Mouse (Mus musculus): ENCODE measurements at regions not wholly inside any gene's neighbourhood (a gene's known extent, or its start where the extent isn't known, plus 50 kb on each side); places are given as distances from the start of the nearest gene placed in this dataset.

DNA sequence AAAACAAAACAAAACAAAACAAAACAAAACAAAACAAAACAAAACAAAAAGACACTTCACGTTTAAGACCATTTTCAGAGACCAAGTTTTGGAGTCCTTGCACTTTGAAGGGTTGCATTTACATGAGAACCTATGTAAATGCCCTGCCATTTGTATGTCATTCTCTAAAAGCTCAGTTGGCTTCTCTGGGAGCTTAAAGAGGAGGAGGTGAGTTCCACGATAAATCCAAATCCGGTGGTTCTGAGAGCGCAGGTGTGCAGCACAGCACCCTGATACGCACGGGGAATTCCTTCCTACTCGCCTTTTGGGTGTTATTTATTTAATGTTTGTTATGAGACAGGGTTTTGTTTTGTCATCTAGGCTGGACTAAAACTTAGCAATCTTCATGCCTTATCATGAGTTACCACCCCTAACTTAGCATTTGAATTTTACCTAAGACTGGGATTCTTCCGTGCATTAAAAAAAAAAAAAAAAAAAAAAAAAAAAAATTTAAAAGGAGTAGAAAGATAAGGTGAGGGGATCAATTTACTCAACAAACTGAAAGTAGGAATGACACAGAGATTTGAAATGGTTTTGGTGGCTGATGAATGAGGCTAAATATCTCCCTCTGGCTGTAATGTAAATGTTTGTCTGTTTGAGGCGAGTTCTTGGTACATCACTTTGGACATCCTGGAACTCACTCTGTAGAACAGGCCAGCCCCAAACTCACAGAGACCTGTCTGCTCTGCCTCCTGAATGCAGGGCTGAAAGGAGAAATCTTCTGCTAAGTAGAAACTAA lies 174.4 kb upstream of the Jarid2 start:
- DNase-seq (ENCODE audit: low spot score in 2 of 2): no peak

GRCm38 (mm10) chr13:44555979-44556378 lies 173.3 kb upstream of the Jarid2 start:
- no peak for DNase-seq (ENCODE audit: low spot score in 2 of 2)

- DNase-seq (ENCODE audit: low spot score in 2 of 2): no peak
Observed at GRCm38 (mm10) chr13:44558051-44558450, 171.2 kb upstream of the Jarid2 start.

GRCm38 (mm10) chr13:44558491-44559177 lies 170.6 kb upstream of the Jarid2 start:
- no peak for DNase-seq (ENCODE audit: low spot score in 2 of 2)

- no peak for DNase-seq (ENCODE audit: low spot score in 2 of 2)
Observed at GRCm38 (mm10) chr13:44559178-44559565, 170.1 kb upstream of the Jarid2 start.

GRCm38 (mm10) chr13:44559706-44560105 lies 169.6 kb upstream of the Jarid2 start:
- DNase-seq (ENCODE audit: low spot score in 2 of 2): no peak

GRCm38 (mm10) chr13:44564705-44565104 lies 164.6 kb upstream of the Jarid2 start:
- no peak for DNase-seq (ENCODE audit: low spot score in 2 of 2)

DNA sequence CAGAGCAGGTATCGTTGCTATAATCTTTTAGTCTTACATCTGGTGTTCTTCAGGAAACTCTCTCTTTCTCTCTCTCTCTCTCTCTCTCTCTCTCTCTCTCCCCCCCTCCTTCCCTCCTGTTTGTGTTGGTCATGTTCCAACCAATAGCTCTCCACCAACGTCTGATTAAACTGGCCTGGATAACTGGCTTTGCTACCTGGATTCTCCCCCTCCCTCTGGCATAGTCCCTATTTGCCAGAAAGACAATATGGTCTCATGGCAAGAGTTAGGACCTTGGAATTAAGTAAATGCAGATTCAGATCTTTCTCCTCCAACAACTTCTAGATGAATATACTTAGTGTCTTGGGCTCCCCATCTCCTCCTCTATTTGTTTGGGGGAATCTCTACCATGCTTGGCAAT lies 161.6 kb upstream of the Jarid2 start:
- no peak for DNase-seq (ENCODE audit: low spot score in 2 of 2)

- no peak for DNase-seq (ENCODE audit: low spot score in 2 of 2)
Observed at GRCm38 (mm10) chr13:44569241-44569778, 160.0 kb upstream of the Jarid2 start.

- DNase-seq (ENCODE audit: low spot score in 2 of 2): no peak
Observed at GRCm38 (mm10) chr13:44573463-44573862, 155.8 kb upstream of the Jarid2 start.

DNA sequence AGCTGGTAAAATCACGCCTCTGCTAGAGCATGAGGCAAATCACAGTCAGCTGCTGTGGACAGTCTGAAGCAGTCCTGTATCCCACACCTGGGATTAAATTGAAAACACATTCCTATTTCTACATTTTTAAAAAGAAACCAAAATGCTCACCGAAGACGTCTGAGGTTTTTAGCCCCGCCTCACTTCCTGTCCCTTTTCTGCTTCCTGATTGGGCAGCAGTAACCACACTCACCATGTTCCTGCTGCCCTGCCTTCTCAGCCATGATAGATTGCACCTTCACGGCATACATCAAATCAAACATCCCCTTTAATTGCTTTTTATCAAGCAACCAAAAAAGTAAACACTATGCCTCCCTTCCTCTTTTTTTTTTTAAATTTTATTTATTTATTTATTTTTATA lies 150.1 kb upstream of the Jarid2 start:
- no peak for DNase-seq (ENCODE audit: low spot score in 2 of 2)

DNA sequence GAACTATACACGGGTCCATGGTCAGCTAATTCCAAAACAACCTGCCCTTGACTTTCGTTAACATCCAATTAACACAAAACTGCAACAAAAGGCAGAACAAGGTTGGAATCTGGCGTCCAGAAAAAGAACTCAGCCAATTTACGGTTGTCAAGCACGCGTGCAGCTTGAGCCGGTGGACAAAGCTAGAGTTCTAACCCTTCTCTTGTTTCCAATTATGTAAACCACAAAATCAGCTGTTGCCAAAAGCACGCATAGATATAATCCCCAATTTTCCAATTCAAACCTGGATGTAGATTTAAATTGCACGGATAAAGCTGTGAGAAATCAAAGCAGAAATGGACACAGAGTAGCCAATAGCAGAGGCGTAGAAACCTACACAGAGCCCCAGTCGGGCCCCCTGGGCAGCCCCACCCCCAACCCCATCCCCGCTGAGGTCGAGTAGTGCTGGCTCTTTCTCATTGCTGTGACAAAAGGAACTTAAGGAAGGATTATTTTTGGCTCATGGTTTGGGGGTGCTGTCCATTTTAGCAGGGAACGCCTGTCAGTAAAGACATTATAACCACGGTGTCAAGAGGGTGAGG lies 149.0 kb upstream of the Jarid2 start:
- no peak for DNase-seq (ENCODE audit: low spot score in 2 of 2)

DNA sequence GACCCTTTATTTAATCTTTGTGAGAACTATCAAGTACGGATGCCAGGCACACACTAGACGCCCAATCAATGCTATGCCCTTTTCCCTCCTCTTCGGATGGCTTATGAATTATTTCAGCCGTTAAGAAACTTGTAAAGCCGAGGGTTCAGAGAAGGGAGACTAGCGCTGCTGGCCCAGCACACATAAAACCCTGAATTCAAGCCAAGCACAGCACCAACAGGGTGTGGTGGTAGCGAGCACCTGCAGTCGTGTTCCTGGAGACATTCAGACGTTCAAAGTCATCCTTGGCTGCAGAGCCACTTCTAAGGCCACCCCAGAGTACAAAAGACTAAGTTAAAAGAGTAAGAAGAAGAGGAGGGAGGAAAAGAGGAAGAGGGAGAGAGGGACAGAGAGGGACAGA lies 148.5 kb upstream of the Jarid2 start:
- DNase-seq (ENCODE audit: low spot score in 2 of 2): no peak

- no peak for DNase-seq (ENCODE audit: low spot score in 2 of 2)
Observed at GRCm38 (mm10) chr13:44581947-44582766, 147.1 kb upstream of the Jarid2 start.

- DNase-seq (ENCODE audit: low spot score in 2 of 2): no peak
Observed at GRCm38 (mm10) chr13:44582767-44583085, 146.5 kb upstream of the Jarid2 start.

- DNase-seq (ENCODE audit: low spot score in 2 of 2): no peak
Observed at GRCm38 (mm10) chr13:44583614-44584013, 145.7 kb upstream of the Jarid2 start.

GRCm38 (mm10) chr13:44584151-44584550 lies 145.1 kb upstream of the Jarid2 start:
- DNase-seq (ENCODE audit: low spot score in 2 of 2): no peak

DNA sequence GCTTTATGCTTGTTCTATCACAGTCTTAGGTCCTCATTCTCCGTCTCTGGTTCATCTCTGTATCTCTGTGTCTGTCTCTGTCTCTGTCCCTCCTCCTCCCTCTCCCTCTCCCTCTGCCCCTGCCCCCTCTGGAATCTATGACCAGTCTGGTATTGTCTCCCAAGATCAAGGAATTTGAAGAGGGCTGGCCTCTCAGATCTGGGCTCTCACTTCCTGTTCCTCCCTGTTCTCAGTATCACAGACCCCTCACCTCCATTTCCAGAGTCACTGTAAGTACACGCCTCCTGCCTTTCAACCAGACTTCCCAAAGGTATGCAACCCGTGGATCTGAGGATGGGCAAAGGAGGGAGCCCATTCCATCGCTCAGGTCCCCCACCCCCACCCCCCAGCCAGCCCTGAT lies 144.7 kb upstream of the Jarid2 start:
- no peak for DNase-seq (ENCODE audit: low spot score in 2 of 2)

DNA sequence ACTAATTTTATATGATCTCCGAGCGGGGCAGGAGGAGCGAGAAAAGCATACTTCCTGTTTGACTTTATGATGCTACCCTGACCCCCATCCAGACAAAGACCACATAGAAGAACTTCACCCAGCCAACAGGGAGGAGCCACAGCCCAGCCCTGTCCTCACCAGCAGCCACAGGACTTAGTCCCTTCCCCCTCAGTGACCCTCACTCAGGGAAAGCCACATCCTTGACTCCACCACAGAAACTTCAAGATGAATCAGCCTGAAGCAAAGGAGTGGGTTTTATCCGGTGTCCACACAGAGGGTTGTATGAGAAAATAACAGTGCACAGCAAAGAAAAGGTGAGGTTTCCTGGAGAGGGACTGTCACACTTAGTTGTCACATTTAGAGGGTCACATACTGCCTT lies 141.4 kb upstream of the Jarid2 start:
- no peak for DNase-seq (ENCODE audit: low spot score in 2 of 2)

- no peak for DNase-seq (ENCODE audit: low spot score in 2 of 2)
Observed at GRCm38 (mm10) chr13:44594645-44595044, 134.6 kb upstream of the Jarid2 start.

GRCm38 (mm10) chr13:44597666-44598065 lies 131.6 kb upstream of the Jarid2 start:
- DNase-seq (ENCODE audit: low spot score in 2 of 2): no peak

- DNase-seq (ENCODE audit: low spot score in 2 of 2): no peak
Observed at GRCm38 (mm10) chr13:44601024-44601423, 128.2 kb upstream of the Jarid2 start.

Data from urinary bladder, postnatal 4 days (tissue).